Mouse (Mus musculus) cerebellum, postnatal 14 days (tissue): Measurements from ENCODE around the gene Arl15.
A peak's percentile ranks its signal among the peaks of the same experiment; 100 is the strongest.

ENCODE experiments used
- DNase-seq, 2 experiments: peaks; one replicate each; pipeline ENCODE4 v3.0.0; 2021; ENCODE audit warnings: mixed read lengths in 2 of 2

The Arl15 gene

DNA sequence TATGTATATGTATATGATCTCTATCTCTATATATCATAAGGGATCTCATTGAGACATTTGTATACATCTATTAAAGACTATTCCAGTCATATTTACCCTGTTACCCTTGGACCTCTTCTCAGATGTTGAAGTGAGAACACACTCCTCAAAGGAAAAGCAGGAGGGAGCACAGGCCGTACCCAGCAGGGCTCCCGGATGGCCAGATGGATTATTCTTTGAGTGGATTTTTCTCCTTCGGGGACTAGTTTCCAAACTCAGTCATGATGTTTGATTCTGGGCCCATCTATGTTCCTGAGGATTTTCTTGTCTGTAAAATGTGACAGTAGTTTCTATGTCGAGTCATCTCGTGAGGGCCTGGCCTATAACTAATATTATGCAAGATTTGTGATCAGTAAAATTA lies 142.9 kb downstream of the Arl15 start:
- no peak for DNase-seq

DNA sequence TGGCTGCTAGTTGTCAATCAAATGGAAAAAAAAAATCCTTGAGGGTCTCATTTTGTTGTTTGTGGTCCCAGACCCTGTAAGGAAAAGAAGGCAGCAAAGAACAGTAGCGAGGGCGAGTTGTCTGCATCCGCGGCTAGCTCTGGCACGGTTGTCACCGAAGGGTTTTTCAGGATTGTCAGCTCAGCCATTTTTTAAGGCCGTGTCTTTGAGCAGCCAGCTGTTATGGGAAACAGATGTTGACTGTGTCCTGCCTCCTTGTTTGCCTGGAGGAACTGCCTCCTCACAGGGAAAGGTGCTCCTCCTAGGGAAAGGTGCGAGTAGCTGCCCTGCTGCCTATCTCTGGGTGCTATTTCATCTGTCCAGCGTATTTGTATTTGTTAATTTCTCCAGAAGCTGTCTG lies 144.3 kb downstream of the Arl15 start:
- no peak for DNase-seq

DNA sequence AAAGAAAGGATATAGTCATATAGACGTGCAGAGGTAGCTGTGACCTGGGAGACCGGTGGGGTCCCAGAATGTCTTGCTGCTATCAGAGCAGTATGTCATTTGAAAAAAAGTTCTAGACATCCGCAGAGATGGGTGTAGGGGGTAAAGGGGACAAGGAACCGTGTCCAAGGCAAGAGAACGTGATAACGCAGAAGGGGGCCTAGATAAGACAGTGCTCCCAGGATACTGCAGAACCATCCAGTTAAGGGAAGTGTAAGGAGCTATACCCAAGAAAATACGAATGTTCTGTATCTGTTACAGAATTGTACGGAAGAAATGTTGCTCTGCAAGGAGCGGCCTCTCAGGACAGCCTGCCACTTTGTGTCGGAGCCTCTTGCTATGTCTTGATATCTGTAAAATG lies 144.8 kb downstream of the Arl15 start:
- no peak for DNase-seq

DNA sequence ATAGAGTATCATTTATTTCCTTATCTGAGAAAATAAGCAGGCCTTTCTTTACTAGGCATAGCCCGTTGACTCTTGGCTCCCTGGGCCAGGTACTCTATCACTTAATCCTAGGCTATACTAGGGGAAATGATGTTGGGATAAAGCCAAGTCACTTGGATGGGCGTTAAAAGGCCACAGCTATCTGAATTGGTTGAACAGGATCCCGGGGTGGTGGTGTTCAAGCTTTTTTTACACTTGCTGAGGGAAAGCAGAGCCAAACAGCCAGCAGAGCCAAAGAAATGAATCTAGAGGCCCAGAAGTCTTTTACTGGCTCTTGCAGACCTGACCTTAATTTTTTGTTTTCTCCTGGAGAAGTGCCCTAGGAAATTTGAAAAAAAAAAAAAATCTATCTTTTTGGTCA lies 145.4 kb downstream of the Arl15 start:
- peak in 1 of 2 experiments; percentile 37 for DNase-seq

DNA sequence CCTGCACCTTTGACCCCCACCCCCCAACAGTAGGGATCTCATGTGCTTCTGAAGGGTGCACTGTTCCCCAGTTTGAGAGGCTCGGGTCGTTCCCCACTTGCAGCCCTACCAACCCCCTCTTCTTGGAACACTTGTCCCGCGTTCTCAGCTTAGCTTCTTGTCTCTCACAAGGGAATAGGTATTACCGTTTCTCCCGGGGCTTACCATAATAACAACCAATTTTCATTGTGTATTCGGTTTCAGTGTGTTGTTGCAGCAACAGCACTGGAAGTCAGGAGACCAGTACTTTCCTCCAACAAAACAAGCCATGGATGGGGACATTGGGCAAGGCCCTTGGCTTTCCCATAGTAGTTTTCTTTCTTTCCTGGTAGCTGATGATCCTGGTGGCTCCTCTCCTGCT lies 145.8 kb downstream of the Arl15 start:
- no peak for DNase-seq

DNA sequence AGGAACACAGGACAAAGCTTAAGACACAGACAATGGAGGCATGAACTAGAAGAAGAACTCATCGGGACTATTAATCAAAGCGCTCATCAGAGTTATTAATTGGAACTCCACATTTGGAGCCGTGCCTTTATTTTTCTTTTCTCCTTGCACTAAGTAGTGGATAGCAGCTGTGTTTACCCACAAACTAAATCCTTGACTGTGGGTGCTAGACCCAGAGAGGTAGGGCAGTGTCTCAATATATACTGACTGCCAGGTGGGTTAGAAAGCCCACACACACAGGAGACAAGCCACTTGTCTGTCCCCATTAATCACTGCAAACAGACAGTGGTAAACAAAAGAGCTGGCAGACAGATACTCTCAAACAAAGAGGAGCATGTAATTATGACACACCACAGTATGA lies 147.6 kb downstream of the Arl15 start:
- DNase-seq, result no peak

GRCm38 (mm10) chr13:113947546-113947945 lies 153.2 kb downstream of the Arl15 start:
- peak; percentile 19 to 32 for DNase-seq

- DNase-seq, result no peak
Measured at GRCm38 (mm10) chr13:113949708-113950107, 155.4 kb downstream of the Arl15 start.

- no peak for DNase-seq
Measured at GRCm38 (mm10) chr13:113950131-113950530, 155.8 kb downstream of the Arl15 start.

DNA sequence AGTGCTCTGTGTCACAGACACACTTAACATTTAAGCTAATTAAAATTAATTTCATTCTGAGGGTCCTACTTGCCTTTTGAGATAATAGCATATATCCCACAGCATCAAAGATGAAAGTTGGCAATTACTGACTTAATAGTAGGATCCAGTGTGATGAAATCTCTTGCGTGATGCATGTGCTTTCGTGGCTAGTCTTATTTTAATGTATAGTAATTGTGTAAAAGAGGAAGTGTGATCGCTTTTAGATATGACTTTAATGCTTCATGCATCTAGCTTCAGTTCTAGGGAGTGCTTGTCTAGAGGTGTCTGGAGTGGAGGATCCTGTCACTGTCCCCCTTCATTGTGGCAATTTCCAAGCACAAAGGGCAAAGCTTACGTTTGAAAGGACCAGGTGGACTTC lies 163.1 kb downstream of the Arl15 start:
- DNase-seq, result no peak

DNA sequence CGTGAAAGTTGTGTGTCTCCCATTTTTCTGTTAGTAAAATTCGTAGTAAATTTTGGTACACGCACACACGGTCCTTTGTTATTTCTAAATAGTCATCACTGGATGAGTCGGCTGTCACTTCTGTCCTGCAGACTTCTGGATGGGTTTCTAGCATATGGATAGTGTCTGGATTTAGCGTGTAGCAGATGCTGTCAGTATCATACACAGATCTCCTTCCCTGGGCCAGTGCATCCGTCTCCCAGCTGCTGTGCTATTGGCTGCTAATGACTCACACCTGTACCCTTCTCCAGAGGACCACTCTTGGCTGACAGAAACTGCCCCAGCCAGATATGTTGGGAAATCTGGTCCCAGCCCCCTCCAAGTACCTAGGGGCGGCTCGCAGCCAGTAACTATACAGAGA lies 170.6 kb downstream of the Arl15 start:
- DNase-seq, result no peak

DNA sequence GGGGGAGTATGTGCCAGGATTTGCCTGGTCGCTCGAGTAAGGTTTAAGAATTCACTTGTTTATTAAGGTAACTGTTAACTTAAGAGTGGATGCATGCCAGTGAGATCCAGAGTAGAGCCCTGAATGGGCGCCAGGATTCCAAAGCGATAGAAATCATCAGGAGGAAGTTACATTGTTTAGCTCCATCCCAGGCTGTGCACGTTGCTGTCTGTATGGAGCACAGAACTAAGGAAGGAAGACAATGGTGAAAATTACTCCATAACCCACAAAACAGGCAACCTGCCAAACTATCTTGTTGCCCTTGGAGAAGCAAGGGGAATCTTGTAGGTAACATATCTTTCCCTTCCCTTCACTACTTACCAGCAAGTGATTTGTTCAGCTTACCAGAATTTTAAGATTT lies 176.4 kb downstream of the Arl15 start:
- DNase-seq, result no peak

DNA sequence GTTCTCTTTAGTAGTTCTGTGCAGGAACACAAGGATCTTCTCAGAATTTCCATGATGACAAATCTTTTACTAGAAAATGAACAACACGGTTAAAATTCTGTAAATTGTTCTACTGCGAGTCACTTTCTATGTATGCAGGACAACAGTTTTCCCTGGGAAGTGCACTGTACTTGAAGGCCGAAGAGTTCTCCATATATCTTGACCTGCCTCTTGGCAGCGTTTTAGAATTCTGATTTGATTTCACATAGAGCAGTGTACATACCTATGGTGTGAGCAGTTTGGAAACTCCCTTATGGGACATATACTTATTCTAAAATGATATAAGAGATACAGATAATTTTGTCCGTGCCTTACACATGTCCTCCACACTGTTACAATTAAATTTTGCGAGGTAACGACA lies 178.1 kb downstream of the Arl15 start:
- DNase-seq, result no peak

- no peak for DNase-seq
Measured at GRCm38 (mm10) chr13:113974866-113975265, 180.6 kb downstream of the Arl15 start.

DNA sequence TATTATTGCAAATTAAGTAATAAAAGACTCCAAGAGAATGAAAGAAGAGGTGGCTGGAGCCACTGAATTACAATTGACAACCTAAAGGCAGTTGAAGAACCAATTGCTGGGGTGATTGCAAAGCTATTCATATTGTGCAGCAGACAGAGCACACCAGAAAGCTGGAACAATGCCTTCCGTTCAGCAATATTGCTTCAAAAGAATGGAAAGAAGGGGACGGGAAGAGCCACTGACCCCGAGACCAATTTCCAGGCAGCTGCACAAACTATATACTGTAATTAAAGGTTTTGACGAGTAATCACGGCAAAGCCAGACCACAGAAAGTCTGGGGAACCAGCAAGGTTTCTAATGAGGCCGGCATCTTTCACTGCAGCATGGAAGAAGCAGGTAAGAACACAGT lies 181.4 kb downstream of the Arl15 start:
- no peak for DNase-seq

DNA sequence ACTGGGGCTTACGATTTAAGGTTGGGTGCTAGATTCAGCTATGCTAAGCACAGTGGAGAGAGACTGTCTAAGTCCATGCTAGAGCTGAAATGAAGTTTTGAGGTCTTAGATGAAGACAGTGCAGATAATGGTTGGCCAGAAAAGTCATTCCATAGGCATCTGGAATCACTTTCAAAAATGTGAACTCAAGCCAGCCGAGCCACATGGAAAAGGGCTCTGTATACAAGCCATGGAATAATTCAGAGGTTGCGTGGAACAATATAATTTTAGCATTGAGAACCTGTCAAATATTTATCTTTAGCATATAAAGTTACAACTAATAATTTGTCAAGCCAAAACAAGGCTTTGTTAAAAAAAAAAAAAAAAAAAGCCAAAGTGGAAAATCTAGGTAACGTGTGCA lies 182.6 kb downstream of the Arl15 start:
- DNase-seq, result no peak

GRCm38 (mm10) chr13:113980739-113981460 lies 186.6 kb downstream of the Arl15 start:
- no peak for DNase-seq

- DNase-seq, result no peak
Measured at GRCm38 (mm10) chr13:113981461-113982000, 187.2 kb downstream of the Arl15 start.

- DNase-seq, result no peak
Measured at GRCm38 (mm10) chr13:113983633-113984032, 189.3 kb downstream of the Arl15 start.

GRCm38 (mm10) chr13:113984491-113984890 lies 190.2 kb downstream of the Arl15 start:
- DNase-seq, result no peak

GRCm38 (mm10) chr13:113986864-113987562 lies 192.7 kb downstream of the Arl15 start:
- DNase-seq, result peak; percentile 95 to 97

DNA sequence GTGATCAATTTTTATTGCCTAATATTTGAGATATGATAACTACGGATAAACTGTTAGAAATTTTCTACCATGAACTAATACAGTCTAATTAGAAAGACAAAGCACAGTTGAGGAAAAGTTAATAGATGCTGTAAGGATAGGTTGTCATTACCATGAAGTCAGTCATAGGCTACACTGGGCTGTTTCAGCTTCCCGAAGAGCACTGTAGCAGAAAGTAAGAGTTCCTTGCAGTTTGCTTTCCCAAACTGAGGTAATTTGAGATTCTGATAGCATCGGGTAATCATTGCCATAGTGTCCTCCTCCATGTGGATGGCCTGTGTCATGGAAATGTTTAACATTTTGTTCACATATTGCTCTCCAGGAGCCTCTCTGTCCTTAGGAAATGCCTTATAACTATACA lies 195.9 kb downstream of the Arl15 start:
- no peak for DNase-seq

GRCm38 (mm10) chr13:113990701-113991100 lies 196.4 kb downstream of the Arl15 start:
- no peak for DNase-seq

DNA sequence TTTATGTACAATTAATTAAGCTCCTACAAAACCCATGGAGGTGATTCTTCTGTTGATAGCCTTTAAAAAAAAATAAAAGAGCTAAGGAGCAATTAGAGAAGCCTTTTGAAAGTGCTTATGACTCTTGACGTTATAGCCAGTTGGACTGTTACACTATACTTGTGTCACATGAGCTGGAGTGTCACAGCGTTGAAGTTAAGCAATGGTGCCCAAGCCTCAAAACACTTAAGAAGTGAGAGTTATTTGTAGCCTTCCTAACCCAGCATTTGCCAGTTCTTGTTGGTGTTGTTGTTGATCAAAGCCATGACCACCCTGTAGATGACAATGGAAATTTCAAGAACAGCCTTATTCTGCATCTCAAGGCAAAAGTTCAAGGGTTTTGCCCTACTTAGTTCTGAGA lies 198.8 kb downstream of the Arl15 start:
- DNase-seq, result no peak
